Mouse (Mus musculus) right cerebral cortex, postnatal 25 days (tissue): ENCODE data around the gene Bmper.

Experiments used
- DNase-seq: peaks from one replicate; pipeline ENCODE4 v3.0.0; 2022

Gene Bmper

DNA sequence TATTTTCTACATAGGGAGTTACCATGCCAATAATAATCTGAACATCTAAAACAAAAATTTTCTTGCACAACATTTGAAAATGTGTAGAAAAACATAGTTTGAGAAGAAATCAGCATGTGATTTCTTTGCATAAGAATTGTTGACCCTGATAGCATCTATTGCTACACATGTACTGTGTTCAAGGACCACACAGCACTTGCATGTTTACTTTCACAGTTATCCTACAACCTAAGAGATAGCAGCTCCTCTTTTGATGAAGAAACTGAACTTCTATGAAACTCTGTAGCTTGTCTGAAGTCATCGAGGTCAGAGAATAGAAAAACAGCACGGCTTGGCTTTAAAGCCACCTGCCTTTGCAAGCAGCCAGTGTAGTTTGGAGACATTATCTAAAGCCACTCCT is 85.0 kb downstream of the Bmper start:
- no peak for DNase-seq

DNA sequence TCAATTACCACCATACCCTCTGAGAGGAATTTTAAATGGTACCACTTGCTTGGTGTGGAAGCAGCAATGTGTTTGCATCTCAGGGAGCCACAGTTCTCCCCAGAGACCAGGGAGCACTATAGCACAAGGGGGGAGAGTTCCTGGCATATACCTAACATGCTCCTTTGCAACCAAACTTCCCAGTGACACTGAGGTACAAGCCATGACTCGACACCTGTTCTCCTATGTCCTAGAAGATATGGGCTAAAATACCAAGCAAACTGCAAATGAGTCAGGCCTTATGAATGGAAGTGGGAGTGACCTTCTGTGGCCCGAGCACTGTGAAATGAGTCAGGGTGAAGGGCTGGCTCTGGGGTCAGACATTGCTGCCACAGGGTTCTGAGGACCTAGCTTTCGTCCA is 88.1 kb downstream of the Bmper start:
- DNase-seq, result no peak

DNA sequence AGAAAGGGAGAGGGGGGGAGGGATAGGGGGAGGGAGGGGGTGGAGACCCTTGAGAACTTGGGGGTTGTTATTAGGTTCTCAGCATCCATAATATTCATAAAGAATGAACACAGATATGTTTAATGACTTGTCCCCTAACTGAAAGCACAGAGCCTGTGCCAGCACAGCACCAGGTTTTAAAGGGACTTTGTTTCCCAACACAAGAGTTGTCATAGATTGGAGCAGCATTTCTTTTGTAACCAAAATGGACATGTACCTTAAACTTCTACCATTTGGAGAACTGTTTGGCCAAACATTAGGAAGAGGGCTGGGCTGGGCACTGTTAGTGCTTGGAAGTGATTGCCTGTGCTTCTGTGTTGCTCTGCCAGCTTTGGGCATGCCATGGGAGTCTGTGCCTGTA is 89.1 kb downstream of the Bmper start:
- no peak for DNase-seq

DNA sequence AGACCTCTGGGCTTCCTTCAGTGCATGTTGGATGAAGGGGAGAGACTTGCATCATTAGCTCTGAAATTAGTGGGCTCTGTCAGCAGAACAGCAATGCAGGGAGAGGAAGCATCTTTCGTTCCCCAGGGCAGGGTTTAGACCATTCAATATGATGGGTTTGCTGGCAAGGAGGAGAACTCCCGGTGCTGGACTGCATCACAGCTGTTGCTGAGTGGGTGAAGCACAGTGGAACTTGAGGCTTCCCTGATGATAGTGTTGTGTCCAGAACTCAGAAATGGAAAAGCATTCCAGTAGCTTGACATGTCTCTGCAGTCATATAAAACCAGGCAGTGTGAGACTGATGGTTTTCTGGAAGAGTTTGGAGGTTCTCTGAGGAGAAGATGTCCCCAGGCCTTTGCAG is 90.0 kb downstream of the Bmper start:
- DNase-seq, result no peak

DNA sequence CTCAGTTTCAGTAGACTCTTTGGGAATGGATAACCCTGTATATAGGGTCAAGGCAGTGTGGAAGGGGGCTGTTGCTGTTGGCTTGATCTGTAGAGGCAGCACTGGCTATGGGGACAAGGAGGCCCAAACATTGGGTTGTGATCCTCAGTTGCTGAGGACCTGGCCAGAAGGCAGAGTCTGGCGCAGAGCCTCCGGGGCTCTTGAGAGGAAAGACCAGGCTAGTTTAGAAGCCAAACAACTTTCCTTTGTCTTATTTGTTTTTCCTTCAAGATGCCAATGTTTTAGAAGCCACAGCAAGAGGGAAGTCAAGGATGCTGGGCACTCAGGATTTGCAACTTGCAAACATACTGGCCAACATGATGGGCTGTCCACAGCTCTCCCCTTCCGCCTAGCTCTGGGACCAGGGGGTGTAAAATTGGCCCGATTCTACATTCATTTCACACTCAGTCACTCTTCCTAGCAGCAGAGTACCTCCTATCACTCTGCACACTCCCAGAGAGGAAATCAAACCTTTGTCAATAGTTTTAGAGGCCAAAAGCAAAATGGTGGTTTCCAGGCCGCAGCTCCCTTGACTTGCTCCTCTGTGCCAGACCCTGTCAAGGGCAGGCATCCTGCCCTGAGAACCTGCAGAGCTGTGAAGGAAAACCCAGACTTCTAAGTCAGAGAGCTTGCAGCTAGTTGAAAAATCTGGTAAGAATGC is 92.9 kb downstream of the Bmper start:
- DNase-seq, result no peak

DNA sequence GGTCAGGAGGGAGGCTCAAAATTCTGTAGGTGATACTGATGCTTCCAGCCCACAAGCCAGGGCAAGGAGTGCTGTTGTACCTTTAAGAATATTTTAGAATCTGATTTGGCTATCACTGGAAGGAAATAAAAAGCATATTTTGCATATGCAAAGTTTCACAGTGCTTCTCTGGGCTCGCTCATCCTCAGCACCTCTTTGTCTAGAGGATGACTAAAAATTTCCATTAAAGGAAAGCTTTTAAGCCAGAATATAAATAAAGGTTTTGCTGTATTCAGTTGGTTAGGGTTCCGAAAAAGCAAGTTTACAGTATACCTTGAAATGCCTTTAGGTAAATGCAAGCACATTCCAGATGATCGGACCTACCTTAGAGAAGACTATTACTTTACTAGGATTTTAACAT is 105.0 kb downstream of the Bmper start:
- DNase-seq, result no peak

DNA sequence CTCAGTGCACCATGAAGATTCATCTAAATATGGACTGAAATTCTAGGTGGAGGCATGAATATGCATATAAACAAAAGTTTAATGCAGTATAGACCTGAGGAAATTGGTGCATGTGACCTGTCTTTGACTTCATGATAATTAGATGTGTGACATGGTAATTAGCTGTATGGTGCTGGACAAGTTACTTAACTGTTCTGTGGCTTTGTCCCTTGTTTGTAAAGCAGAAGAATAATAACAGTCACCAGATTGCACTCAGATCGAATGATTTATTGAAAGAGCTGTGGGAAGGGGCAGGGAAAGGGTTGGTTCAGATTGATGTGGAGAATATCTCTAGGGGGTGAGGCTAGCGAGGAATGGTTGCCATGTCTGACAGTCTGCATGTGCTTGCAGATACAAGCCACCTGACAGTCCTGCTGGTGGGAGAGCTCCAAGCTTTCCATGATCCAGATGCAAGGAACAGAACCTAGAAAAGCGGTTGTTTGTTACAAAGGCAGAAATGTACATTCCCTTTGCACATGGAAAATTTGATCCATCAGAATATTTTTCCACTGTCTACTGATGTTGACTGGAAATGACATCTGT is 110.3 kb downstream of the Bmper start:
- no peak for DNase-seq

DNA sequence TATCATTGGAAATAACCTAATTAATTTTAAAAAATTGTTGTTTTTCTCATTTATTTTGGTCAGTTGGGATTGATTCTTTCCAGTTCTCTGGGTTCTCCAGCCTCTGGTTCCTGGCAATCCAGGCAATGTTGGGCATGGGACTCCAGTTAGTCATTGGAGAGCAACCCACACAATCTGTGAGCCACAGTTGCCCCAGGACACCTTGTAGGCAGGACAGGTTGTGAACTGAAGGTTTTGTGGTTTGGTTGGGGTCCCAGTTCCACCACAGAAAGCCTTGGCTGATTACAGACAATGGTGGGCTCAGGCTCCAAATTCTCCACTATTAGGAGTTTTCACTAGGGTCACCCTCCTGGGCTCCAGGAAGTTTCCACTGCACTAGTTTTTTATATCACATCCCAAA is 117.7 kb downstream of the Bmper start:
- DNase-seq, result no peak

DNA sequence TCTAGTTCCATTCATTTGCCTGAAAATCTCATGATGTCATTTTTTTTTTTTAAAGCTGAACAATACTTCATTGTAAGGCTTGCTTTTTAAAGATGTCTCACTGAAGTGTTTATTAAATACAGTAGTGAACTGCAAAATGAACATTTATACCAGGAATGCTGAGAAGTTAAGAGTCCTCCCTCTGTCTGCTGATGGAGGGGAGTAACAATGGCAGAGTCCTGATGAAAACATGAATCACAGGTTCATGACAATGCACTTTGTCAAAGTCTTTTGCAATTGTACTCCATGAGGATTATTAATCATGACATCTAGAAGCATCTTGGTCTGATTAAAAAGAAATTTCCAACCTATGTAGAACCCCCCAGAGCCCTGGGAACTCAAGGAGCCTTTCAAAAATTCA is 118.4 kb downstream of the Bmper start:
- DNase-seq, result no peak

DNA sequence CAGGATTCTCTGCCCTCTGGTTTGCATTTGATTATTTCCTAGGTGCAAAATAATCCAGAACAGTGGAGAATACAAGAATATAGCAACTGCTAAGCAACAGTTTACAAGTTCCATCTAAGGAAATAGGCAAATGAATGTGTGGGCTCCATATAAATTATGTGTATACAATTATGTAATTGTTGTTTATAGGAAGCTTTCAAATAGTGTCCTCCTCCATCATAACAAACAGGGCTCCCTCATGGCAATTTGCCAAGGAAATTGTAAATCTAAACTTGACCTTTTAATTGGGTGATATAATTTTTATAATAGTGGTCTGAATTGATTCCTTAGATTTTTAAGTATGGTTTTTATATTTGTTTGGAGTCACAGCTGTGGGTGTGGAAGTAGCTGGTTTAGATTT is 121.5 kb downstream of the Bmper start:
- no peak for DNase-seq

DNA sequence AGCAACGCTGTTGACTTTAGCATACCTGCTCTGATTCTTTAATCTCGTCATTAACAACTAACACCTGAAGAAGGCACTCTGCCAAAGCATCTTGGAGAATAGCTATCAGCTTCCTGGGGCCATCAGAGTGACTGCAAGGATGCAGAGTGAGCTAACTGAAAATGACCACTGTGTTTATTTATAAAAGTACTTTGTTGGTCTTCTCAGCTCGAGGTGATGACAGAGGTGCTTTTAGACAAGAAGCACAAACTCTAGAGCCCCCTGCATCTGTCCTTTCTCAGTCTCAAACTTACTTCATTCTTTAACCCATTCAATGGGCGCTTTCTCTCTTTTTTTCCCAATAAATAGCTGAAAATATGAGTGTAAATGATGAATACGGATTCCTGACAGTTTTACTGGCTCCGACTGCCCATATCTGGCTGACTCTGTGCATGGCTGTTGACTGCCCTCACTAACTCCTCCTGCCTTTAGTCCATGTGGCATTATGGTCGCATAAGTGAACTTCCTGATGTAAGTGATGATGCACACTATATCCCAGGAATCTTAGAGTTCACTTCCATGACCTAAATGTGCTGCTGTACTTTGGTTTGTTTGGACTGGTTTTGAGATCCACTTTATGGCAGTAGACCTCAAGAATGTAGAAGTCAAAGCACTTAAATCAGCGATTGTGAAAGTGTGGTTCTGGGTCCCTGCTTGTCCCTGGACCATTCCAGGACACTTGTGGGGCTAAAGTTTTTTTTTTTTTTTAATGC is 122.4 kb downstream of the Bmper start:
- no peak for DNase-seq

DNA sequence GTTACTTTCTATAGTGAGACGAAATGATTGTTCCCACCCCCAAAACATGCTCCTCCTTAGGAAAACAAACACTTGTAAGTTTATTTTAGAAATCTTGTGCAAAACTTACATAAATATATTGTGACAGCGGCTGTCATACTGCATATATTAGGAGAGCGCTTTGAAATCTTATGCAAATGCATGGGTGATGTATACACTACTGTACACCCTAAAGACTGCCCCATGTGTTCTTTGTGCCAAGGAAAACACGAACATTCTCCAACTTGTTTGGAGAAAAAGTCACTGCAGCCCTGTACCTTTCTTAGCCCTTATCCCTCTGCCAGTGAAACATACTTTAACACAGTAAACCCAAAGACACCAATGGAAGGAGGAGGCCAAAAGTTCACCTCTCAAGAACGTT is 126.7 kb downstream of the Bmper start:
- DNase-seq, result no peak

DNA sequence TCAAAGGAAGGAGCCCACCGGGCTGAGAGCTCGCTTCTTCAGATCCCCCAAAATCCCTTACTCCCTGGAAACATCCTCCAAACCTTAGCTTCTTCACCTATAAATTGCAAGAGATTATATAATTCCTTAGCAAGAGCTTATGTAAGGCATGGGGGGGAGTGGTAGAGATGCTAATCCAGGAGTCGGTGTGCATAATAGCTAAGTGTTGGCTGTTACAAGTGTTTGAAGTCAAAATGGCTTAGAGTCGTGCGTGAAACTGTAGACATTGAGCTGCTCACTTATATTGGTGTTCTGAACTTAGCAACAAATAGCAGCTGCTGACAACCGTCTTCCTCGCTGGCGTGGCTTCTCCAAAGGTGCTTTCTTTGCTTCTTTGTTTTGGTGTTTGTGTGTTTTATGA is 128.5 kb downstream of the Bmper start:
- DNase-seq, result no peak

DNA sequence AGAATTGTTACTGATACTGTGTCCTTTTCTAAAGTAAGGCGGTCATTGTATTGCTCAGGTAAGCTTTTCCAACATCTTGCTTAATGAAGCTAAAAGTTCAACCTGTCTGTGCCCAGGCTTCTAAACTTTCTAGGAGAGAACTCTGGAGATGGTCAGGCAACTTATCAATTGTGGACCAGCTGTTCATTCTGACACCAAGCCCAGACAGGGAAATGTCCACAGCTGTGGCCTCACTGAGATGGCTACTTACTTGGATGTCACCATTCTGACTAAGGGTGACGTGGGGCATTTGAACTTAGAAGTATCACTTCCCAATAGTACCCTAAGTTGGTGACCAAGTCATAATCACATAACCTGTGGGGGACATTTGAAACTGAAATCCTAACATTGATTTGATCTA is 129.5 kb downstream of the Bmper start:
- no peak for DNase-seq

DNA sequence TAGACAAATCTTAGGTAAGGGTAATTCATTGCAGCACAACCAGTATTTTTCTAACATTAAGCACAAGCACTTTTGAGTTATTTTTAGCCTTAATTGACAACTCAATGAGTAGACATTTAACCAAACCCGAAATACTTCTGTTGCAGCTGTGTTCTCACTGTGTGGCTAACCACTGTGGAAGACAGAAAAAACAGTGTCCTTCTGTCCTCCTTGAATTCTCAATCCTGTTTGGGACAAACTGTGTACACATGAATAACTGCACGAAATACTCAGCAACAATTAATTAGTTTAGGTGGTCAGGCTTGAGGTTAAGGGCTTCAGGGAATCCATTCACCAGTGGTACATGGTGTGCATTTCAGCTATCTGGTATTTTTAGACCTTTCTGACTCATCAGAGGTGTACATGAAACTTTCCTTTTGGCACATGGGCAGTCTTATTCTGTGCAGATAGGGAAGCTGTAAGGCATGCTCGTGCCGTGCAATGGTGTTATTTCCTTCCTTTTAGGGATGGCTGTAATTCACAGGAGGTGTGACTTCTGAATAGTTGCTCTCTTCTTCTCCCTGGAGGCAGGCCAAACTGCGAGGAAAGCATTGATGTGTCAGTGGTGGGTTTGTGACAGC is 131.4 kb downstream of the Bmper start:
- DNase-seq, result no peak

DNA sequence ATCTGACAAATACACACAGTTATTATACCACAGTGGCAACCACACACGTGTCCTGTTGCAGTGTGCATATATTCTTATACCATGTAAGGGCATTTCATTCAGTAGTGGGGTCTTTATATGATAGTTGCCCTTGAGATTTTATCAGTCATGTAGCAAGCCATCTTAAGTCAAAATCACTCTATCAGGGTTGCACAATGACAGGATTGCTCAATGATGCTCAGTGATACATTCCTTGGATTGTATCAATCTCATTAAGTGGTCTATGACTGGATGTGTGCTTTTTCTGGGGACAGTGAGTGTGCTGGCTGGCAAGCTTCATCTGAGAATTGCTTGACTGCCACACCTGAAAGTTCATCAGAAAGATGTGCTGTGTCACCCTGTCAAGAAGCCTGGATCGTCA is 135.2 kb downstream of the Bmper start:
- no peak for DNase-seq

DNA sequence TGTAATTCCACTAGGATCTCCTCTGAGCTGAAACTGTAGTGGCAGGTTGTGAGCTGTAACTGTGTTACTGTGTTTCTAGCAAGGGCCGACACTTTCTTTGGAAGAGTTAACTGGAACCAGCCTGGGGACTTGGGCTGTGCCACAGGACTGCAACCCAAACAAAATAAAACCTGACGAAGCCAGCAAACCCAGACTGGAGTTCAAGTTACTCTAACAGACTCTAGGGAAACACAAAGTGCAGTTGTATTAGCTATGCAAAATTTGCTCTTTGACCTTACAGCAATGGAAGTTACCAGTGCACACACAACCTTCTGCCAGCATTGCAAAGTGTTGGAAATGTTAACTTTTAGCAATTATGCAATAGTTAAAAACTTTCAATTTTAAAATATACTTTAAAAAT is 140.3 kb downstream of the Bmper start:
- no peak for DNase-seq

DNA sequence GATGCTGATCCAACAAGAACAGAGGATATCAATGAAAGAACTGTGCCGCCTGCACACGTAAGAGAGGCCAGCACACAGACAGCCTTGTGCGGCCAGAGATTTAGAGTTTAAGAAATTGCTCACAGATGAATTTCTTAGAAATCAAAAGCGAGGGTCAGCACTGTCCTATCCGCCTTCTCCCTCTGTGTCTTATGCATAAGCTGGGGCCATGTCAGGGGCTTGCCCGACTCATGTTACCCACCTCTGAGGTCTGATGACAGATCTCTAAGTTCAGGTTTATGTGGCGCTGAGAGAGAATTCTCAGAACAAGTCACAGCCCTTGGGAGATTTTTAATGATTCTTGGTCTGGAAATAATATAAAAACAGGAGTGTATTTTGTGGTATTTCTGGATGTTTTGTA is 140.7 kb downstream of the Bmper start:
- DNase-seq, result no peak

DNA sequence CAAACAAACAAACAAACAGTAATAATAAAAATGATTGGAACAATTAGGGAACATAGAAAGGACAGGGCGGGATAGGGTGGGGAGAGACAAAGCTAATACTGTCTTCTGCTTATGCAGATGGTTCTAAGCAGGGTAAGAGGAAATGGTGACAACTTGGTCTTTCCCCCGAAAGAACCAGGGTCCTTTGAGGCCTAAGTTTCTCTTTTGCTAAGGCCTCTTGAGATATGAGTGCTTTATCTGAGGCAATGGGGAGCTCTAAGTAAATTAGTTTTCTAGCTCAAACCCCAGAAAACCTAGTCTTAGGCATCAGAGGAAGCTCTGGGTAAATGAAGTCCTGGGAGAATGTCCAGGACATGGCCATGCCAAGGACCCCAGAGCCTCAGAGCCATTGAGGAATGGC is 141.2 kb downstream of the Bmper start:
- no peak for DNase-seq

DNA sequence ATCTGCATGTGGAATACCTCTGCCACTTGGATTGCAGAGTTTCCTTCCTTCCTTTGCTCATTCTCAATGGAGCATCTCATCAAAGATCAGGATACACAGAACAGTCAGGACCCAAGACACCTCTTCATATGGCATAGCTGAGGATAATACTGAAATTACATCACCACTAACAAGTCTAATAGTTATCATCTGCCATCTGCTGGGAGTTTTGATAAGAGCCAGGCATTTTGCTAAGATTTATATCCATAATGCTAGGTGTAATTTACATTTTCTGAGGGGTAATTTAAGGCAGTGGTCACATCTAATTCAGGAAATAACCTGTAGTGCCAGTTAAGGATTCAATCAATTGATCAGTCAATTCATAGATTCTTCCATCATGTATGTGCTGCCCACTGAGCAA is 145.2 kb downstream of the Bmper start:
- no peak for DNase-seq

DNA sequence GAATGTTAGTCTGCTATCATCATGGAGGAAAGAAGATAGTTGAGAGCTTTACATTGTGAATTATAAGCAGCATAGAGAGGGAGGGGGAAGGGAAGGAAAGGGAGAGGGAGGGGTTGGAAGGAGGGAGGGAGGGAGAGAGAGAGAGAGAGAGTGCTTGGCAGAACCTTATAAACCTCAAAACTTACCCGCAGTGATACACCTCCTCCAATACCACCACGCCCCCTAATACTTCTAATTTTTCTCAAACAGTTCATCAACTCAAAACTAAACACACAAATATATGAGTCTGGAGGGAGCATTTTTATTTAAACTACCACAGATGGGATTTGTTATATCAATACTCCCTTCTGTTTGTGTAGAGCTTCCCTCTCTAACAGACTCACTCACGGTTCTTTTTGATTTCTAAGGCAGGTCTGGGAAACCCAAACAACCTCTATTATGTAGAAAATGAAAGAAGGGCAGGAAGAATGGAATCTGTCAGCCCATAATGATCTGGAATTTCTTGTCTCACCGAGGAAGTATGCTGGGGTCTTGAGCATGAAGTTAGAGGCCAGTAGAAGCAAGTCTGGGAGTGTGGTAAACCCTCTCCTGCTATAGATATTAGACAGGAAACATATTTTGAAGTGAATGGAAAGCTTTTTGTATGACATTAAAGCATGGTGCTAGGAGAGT is 152.0 kb downstream of the Bmper start:
- no peak for DNase-seq

DNA sequence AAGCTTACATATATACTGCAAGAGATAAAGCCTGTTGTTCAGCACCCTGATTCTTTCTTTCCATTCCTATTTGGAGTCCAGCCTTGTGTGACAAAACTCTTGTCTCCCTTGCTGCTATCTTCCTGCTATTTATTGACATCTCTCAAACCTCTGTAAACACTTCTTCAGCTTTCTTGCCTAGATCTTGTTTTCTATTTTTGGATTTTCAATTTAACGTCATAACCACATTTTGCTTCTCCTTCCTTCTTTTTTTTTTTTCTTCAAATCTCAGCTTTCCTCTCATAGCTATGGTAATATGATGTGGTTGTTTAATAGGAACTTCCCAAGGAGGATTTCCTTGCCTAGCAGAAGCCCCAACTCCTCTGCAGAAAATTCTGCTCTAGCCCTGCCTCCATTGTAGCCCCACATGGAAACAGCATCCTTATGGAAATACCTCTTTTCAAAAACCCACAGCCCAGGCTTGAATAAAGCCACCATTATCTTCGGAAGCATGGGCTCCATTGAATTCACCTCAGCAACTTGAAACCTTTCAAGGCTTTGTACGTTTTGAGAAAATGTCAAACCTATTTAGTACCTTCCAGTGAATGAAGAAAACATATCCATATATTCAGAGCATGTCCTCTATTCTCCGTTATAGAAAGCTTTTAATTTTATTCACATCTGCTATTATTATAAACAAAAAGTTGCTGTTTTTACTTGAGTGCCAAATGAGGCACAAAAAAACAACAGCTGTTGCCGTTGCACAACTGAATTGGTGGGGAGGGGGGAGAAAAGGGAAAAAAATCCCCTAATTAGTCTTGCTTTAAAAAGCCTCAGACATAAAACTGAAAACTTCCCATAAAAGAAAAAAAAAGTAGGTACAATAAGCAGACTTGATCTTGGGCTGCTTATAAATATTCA is 155.2 kb downstream of the Bmper start:
- no peak for DNase-seq
